Mouse (Mus musculus) bone marrow, adult 2 months (tissue): ENCODE results near the gene Casz1.

Experiments used
- CTCF ChIP-seq: fragments of 200-500 bp; IDR thresholded peaks from 2 replicates; pipeline ENCODE4 v1.5.1; 2011; ENCODE audit warnings: low read length, control low read depth; ENCODE audit not compliant: control insufficient read depth, insufficient read depth
- POLR2A ChIP-seq: fragments of 200-500 bp; IDR thresholded peaks from 2 replicates; pipeline ENCODE4 v1.6.1; 2011; ENCODE audit warnings: low read depth, mild to moderate bottlenecking, control low read depth, low read length, borderline replicate concordance; ENCODE audit not compliant: control insufficient read depth

- TF ChIP-seq CTCF (no peak), POLR2A (no peak)
These were observed 84.8 kb downstream of the Casz1 start for GRCm38 (mm10) chr4:148889011-148889410.
